Mouse (Mus musculus) limb, embryonic 15.5 days (tissue): ENCODE measurements at regions not wholly inside any gene's neighbourhood (a gene's known extent, or its start where the extent isn't known, plus 50 kb on each side); places are given as distances from the start of the nearest gene placed in this dataset.

ENCODE experiments used
- ATAC-seq: fragments of 200-750 bp; cut with Nextera tagmentation; 2 replicates; pipeline ENCODE4 v1.8.0; 2017; ENCODE audit warnings: low read depth, moderate TSS enrichment; ENCODE audit not compliant: insufficient number of reproducible peaks, low FRiP score, low TSS enrichment
- H3K27ac ChIP-seq: fragments of 300-500 bp; sonication (generic); 2 replicates; pipeline ENCODE4 v1.5.1; 2015; ENCODE audit warnings: moderate library complexity, mild to moderate bottlenecking, inconsistent platforms
- H3K27me3 ChIP-seq: fragments of 300-500 bp; sonication (generic); 2 replicates; pipeline ENCODE4 v1.6.1; 2015; ENCODE audit warnings: inconsistent platforms
- H3K36me3 ChIP-seq: fragments of 300-500 bp; sonication (generic); 2 replicates; pipeline ENCODE4 v1.6.1; 2015; ENCODE audit warnings: inconsistent platforms
- H3K4me1 ChIP-seq: fragments of 300-500 bp; sonication (generic); 2 replicates; pipeline ENCODE4 v1.6.1; 2015; ENCODE audit warnings: inconsistent platforms
- H3K4me2 ChIP-seq: fragments of 300-500 bp; sonication (generic); 2 replicates; pipeline ENCODE4 v1.6.1; 2015; ENCODE audit warnings: mild to moderate bottlenecking, inconsistent platforms
- H3K4me3 ChIP-seq: fragments of 300-500 bp; sonication (generic); 2 replicates; pipeline ENCODE4 v1.5.1; 2015; ENCODE audit warnings: mild to moderate bottlenecking, inconsistent platforms
- H3K9ac ChIP-seq: fragments of 300-500 bp; sonication (generic); 2 replicates; pipeline ENCODE4 v1.6.1; 2015; ENCODE audit warnings: inconsistent platforms
- H3K9me3 ChIP-seq: fragments of 300-500 bp; sonication (generic); 2 replicates; pipeline ENCODE4 v1.6.1; 2016; ENCODE audit warnings: inconsistent platforms
- WGBS: fragments of 180-500 bp; shearing (Covaris S2); methylation state at CpG from one replicate; pipeline ENCODE4 v1.1.7; 2015; 5-methylcytosine and 5-hydroxymethylcytosine counted together

DNA sequence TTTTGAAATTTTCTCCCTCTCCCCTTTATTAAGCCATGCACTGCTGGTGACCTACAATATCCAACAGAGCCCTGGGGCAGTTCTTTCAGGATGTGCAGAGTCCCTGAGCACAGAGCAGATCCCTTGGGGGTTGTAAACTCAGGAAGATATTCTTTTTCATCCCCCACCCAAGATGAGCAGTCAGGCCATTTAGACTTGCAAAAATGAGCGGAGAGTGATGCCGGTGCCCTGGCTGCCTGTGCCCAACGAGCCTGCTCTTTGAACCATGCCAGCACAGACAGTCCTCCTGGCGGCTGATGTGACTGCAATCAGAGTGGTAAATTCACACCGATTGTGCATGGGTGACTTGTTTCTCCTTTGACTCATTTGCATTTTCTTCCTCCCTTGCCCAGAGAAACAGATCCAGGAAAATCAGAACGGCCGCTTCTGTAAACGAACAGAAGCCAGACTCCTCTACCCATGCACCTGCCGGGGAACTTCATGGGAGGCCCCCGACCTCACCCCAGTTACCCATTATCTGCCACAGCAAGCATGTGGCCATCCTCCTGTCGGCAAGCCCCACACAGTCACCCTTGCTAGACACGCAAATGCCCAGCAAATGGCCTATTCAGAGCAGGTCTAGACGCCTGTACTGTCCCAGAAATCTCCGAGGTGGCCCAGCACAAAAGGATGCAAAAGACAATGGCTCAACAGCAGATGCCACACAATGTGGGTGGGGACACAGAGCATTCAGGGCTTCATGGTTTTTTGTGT is 92.4 kb downstream of the Gm815 start:
- H3K4me2 ChIP-seq: no peak overlapping the region
- no peak overlapping the region for H3K27ac ChIP-seq
- no peaks in the 10 kb centered on the region for H3K27me3 ChIP-seq
- ATAC-seq: no peak
- H3K4me1 ChIP-seq: no peaks in the 10 kb centered on the region; the same call in 1 of the 2 replicates
- no peak overlapping the region for H3K4me3 ChIP-seq
- WGBS: 70% methylated on average over 14 of the region's 14 CpGs
- no peak overlapping the region for H3K9ac ChIP-seq
- no peaks in the 10 kb centered on the region for H3K9me3 ChIP-seq
- no peaks in the 10 kb centered on the region for H3K36me3 ChIP-seq

DNA sequence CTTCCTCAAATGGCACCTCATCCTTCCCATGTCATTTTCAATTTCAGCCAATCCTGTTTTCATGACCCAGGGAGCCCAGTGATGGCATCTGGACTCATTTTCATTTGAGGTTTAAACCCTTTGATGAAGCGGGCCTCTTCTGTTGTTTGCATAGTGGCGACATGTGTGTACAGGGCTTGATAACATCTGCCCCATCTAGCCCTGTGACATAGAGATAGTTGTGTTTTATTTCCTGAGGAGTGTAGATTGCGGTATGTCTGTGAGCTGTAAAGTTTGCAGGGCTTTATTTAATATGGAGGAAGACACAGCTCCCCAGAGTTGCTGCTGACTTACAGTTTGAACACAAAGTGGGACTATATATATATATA is 92.9 kb downstream of the Gm815 start:
- WGBS: 76% methylated on average over 3 of the region's 3 CpGs
- Histone ChIP-seq H3K4me2 (no peak overlapping the region), H3K27ac (no peak overlapping the region), H3K4me1 (no peaks in the 10 kb centered on the region; the same call in 1 of the 2 replicates), H3K9me3 (no peaks in the 10 kb centered on the region), H3K4me3 (no peak overlapping the region), H3K27me3 (no peaks in the 10 kb centered on the region), H3K36me3 (no peaks in the 10 kb centered on the region), H3K9ac (no peak overlapping the region)
- ATAC-seq: no peak

DNA sequence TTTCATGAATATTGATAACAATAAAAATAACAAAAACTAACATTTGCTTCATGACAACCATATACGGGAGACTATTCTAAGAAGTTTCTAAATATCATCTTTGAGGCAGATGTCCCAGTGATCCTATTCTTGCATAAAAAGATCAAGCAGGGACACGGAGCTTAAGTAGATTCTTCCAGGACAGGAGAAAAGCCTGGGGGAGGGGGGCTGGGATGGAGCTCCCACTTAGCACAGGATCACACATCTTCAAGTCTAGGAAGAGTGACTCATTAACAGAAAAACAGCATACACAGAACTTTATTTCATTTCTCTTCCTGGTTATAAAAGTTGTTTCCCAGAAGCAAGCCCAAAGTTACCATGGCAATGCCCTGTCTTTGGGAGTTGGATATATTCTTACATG is 93.6 kb downstream of the Gm815 start:
- WGBS: 81% methylated on average over 2 of the region's 2 CpGs
- no peak overlapping the region for H3K4me2 ChIP-seq
- no peak for ATAC-seq
- no peak overlapping the region for H3K4me3 ChIP-seq
- H3K4me1 ChIP-seq: no peaks in the 10 kb centered on the region; the same call in 1 of the 2 replicates
- H3K27me3 ChIP-seq: no peaks in the 10 kb centered on the region
- H3K9ac ChIP-seq: no peak overlapping the region
- no peaks in the 10 kb centered on the region for H3K36me3 ChIP-seq
- no peaks in the 10 kb centered on the region for H3K9me3 ChIP-seq
- H3K27ac ChIP-seq: no peak overlapping the region

DNA sequence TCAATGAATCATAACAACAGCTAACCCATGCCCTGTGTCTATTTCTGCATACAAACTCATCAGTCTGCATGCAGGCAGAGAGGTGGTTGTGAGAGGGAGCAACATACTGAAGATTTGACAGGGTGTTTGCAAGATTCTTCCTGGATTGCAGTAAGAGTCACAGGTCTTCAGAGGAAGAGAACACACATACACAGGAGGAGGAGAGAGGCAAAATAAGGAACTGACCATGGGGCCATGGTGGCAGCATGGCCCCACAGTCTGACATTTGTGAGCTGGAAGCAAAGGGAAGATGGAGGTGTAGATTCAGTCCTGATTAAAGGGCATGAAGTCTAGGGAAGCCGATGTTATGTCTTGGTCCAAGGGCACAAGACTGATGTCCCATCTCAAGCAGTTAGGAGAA is 101.0 kb downstream of the Gm815 start:
- Histone ChIP-seq H3K4me2 (no peak overlapping the region), H3K27ac (no peak overlapping the region), H3K4me3 (no peak overlapping the region), H3K36me3 (no peaks in the 10 kb centered on the region), H3K4me1 (no peaks in the 10 kb centered on the region), H3K9ac (no peak overlapping the region), H3K27me3 (no peaks in the 10 kb centered on the region), H3K9me3 (no peaks in the 10 kb centered on the region)
- ATAC-seq: no peak
- WGBS: 100% methylated on average over 1 of the region's 1 CpGs

DNA sequence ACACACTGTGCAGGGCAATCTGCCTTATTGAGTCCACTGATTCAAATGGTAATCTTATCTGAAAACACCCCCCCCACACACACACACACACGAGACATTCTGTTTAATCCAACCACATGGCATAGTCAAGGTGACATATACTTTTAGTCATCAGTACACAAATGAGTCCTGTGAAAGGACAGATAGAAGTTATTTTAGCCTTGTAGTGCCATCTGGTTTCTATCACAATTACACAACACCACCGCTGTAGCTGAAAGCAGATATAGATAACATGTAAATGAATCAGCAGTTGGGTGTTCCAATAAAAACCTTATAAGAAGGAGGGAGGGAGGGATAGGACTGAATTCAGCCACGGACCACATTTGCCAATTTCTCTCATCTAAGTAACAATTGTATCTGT is 101.5 kb downstream of the Gm815 start:
- H3K4me1 ChIP-seq: no peaks in the 10 kb centered on the region

DNA sequence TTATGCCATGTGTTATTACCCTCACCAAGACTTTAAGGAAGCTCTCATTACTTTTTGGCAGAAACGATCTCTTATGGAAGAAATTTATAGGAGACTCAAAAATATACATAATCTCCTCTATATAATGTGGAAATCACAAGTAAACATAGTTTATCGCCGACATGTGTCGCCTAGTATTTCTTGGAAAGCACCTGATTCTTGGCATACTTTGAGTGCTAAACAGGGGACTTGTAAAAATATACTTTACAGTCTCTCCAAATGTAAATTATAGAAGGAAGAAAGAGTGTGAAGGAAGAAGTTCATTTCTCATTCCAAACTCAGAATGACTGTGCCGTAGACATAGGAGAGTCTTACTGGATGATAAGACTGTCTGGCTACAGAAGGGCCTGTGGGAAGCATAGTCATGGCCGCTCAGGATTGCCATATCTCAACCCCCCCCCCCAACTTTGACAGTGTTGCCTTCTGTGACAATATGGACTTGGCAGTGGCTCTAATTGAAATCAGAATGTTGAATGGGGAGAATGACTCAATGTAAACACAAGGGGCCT is 102.3 kb downstream of the Gm815 start:
- Histone ChIP-seq H3K4me1 (no peaks in the 10 kb centered on the region), H3K27ac (no peak overlapping the region), H3K27me3 (no peaks in the 10 kb centered on the region), H3K9me3 (no peaks in the 10 kb centered on the region), H3K4me3 (no peak overlapping the region), H3K9ac (no peak overlapping the region), H3K36me3 (no peaks in the 10 kb centered on the region), H3K4me2 (no peak overlapping the region)
- no peak for ATAC-seq
- 68% methylated on average over 6 of the region's 6 CpGs for WGBS

More for the DNA sequence above, 101.5 kb downstream of the Gm815 start:
- Histone ChIP-seq H3K36me3 (no peaks in the 10 kb centered on the region), H3K9me3 (no peaks in the 10 kb centered on the region), H3K27me3 (no peaks in the 10 kb centered on the region), H3K9ac (no peak overlapping the region), H3K4me2 (no peak overlapping the region), H3K4me3 (no peak overlapping the region), H3K27ac (no peak overlapping the region)
- WGBS: 60% methylated on average over 3 of the region's 3 CpGs
- ATAC-seq: no peak

DNA sequence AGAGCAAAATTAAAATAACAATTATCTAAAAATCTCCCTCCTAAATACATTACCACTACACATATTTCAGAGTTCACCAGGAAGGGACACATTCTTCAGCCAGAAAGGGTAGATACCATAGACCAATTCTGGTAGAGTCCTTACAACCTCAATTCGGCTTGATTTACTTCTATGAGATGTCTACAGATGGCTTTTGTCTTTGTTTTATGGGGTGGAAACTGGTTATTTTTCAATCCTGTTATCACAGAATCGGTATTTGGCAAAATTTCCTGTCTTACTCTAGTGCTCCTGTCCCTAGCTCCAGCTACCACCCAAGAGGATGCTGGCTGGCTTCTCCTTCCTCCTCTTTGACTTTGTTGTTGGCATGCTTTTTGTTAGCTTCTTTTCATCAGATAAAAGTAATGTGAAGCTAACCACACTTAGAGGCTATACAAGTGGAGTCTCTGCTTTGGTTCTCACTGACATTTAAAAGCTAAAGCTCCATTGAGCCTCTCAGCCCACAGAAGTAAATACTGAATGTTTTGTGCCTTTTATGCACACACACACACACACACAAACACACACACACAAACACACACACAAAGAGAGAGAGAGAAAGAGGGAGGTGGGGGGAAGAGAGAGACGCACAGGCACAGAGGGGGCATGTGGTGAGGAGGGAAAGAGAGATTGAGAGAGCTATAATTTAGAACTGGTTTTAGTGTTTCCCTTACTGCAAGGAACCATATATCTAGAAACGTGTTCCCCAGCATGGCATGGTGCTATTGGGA is 109.1 kb downstream of the Gm815 start:
- no peaks in the 10 kb centered on the region for H3K27me3 ChIP-seq
- no peak overlapping the region for H3K9ac ChIP-seq
- H3K4me2 ChIP-seq: no peak overlapping the region
- H3K27ac ChIP-seq: no peak overlapping the region
- no peaks in the 10 kb centered on the region for H3K9me3 ChIP-seq
- no peaks in the 10 kb centered on the region for H3K4me1 ChIP-seq
- H3K36me3 ChIP-seq: no peaks in the 10 kb centered on the region
- no peak overlapping the region for H3K4me3 ChIP-seq
- WGBS: 69% methylated on average over 4 of the region's 4 CpGs
- no peak for ATAC-seq

DNA sequence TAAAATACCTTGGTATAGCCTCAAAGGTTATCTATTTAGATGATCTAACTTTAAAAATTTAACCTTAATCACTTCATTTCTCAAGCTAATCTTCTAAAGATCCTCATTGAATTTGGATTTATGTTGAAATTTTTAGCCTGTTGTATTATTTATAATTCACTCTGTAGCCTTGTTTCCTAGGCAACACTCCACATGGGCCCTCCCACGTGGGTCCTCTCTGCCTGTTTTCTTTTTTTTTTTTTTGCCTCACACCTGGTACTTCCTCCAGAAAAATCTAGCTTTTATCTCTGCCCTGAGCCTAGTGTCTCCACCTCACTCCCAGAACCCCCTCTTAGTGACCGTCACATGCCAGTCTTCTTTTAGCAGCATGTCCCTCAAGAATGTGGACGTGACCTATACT is 113.9 kb downstream of the Gm815 start:
- no peak overlapping the region for H3K4me2 ChIP-seq
- H3K27me3 ChIP-seq: no peaks in the 10 kb centered on the region
- 60% methylated on average over 3 of the region's 3 CpGs for WGBS
- no peak overlapping the region for H3K27ac ChIP-seq
- no peaks in the 10 kb centered on the region for H3K4me1 ChIP-seq
- no peaks in the 10 kb centered on the region for H3K36me3 ChIP-seq
- no peaks in the 10 kb centered on the region for H3K9me3 ChIP-seq
- ATAC-seq: no peak
- no peak overlapping the region for H3K9ac ChIP-seq
- H3K4me3 ChIP-seq: no peak overlapping the region

DNA sequence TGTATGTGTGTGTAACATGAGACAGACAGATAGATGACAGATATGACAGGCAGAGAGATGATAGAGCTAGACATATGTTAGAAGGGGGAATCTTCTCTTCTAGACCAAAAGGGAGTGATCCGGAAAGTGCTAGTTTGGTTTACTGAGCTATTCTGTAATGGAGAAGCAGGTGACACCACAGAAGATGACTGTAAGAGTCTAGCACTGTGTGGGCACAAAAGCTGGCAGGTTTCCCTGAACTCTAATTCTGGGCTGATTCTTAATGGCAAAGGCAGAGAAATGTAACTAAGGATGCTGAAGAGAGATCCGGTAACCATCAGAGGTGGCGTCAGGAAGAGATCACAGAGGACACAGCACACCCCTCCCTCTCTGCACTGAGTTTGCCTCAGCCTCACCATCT is 136.2 kb downstream of the Gm815 start:
- no peak overlapping the region for H3K4me3 ChIP-seq
- no peaks in the 10 kb centered on the region for H3K36me3 ChIP-seq
- H3K9ac ChIP-seq: no peak overlapping the region
- no peak for ATAC-seq
- no peaks in the 10 kb centered on the region for H3K4me1 ChIP-seq
- 88% methylated on average over 3 of the region's 3 CpGs for WGBS
- no peaks in the 10 kb centered on the region for H3K27me3 ChIP-seq
- no peak overlapping the region for H3K27ac ChIP-seq
- no peak overlapping the region for H3K4me2 ChIP-seq
- H3K9me3 ChIP-seq: no peaks in the 10 kb centered on the region

DNA sequence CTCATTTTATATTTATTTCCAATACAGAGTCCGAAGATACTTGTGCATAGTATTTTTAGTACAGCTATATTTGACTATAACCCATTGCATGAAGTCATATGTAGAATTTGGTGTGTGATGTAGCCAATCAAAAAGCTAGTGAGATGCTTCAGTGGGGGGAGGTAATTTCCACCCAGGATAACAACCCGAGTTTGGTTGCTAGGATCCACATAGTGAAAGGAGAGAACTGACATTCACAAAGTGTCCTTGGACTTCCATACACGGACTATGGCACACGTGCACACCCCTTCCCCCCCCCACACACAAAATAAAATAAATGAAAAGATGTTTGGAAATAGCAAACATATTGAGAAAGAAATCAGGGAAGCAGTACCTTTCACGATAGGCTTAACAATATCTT is 137.2 kb downstream of the Gm815 start:
- no peak overlapping the region for H3K4me2 ChIP-seq
- H3K9ac ChIP-seq: no peak overlapping the region
- H3K4me1 ChIP-seq: no peaks in the 10 kb centered on the region
- no peak for ATAC-seq
- no peaks in the 10 kb centered on the region for H3K9me3 ChIP-seq
- H3K27ac ChIP-seq: no peak overlapping the region
- H3K27me3 ChIP-seq: no peaks in the 10 kb centered on the region
- WGBS: 83% methylated on average over 5 of the region's 5 CpGs
- H3K4me3 ChIP-seq: no peak overlapping the region
- no peaks in the 10 kb centered on the region for H3K36me3 ChIP-seq

DNA sequence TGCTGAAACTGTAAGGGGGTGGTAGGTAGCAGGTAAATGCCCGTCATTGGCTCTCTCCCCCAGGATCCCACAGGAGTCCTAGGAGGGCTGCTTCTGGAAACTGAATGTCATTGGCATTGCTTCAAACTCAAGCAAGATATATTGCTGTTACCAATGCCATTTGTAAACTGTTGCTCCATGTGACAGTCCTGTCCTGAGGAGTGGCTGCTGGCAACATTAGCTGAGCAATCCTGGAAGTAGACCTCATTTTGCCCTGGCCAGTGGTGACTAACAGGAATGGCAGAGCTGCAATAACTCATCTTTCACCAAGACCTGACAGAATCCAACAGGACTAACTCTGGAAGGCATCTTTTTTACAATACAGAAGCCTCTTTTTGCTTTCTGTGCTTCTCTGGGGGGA is 143.2 kb downstream of the Gm815 start:
- no peak overlapping the region for H3K27ac ChIP-seq
- H3K9ac ChIP-seq: no peak overlapping the region
- no peaks in the 10 kb centered on the region for H3K4me1 ChIP-seq
- no peaks in the 10 kb centered on the region for H3K27me3 ChIP-seq
- no peaks in the 10 kb centered on the region for H3K36me3 ChIP-seq
- H3K4me2 ChIP-seq: no peak overlapping the region
- no peaks in the 10 kb centered on the region for H3K9me3 ChIP-seq
- no peak for ATAC-seq
- 55% methylated on average over 1 of the region's 1 CpGs for WGBS
- no peak overlapping the region for H3K4me3 ChIP-seq

DNA sequence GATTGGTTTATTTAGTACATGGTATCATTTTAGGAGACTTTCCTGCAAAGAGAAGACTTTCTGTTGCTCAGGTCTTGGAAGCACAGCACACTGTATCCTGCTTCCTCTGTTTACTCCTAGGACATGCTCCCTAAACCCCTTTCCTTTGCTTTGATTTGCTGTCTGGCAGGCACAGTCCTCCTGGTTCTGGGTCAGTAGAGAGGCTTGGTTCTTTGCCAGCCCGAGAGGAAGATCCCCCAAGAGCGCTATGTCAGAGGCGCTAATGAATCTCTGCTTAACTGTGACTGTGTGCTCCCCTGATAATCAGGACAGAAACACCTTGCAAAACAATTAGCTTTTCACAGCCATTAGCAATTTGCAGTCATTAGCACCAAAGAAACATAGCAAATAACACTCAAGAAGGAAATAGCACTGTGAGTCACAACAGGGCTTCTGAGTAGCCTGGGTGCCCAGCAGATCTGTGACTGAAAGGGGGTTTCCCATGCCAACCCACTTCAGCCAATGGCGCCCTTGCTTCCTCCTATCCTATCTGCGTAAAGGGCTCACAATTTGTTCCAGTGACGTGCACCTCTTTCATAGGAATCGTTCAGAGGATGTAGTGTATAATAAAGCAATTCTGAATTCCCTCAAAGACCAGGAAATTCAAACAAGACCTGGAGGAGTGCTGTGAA is 145.5 kb downstream of the Gm815 start:
- 45% methylated on average over 7 of the region's 7 CpGs for WGBS
- Histone ChIP-seq H3K9ac (no peak overlapping the region), H3K4me3 (no peak overlapping the region), H3K27ac (no peak overlapping the region), H3K27me3 (no peaks in the 10 kb centered on the region), H3K9me3 (no peaks in the 10 kb centered on the region), H3K4me1 (no peaks in the 10 kb centered on the region), H3K4me2 (no peak overlapping the region), H3K36me3 (no peaks in the 10 kb centered on the region)
- no peak for ATAC-seq
